Mouse (Mus musculus): ENCODE results near the gene Atg2b.

Atg2b gene

GRCm38 (mm10) chr12:105685001-105685691, at the start of gene Atg2b:
Gene Atg2b, minus strand, starts transcription at chr12:105685211.
- peak; percentile 93 to 96 for DNase-seq (ENCODE audit: low spot score in 2 of 2)

GRCm38 (mm10) chr12:105733370-105734159, 48.6 kb upstream of the Atg2b start:
- DNase-seq (ENCODE audit: low spot score in 2 of 2), result no peak

- no peak for DNase-seq (ENCODE audit: low spot score in 2 of 2)
Observed at GRCm38 (mm10) chr12:105730851-105731460, 45.9 kb upstream of the Atg2b start.

GRCm38 (mm10) chr12:105727964-105728363, 43.0 kb upstream of the Atg2b start:
- DNase-seq (ENCODE audit: low spot score in 2 of 2), result peak in 1 of 2 experiments; percentile 36

- no peak for DNase-seq (ENCODE audit: low spot score in 2 of 2)
Observed at GRCm38 (mm10) chr12:105727268-105727667, 42.3 kb upstream of the Atg2b start.

- no peak for DNase-seq (ENCODE audit: low spot score in 2 of 2)
Observed at GRCm38 (mm10) chr12:105725736-105726135, 40.7 kb upstream of the Atg2b start.

GRCm38 (mm10) chr12:105724616-105725015, 39.6 kb upstream of the Atg2b start:
- DNase-seq (ENCODE audit: low spot score in 2 of 2), result no peak

- DNase-seq (ENCODE audit: low spot score in 2 of 2), result no peak
Observed at GRCm38 (mm10) chr12:105722657-105723056, 37.6 kb upstream of the Atg2b start.

- DNase-seq (ENCODE audit: low spot score in 2 of 2), result no peak
Observed at GRCm38 (mm10) chr12:105721452-105722132, 36.6 kb upstream of the Atg2b start.

- DNase-seq (ENCODE audit: low spot score in 2 of 2), result no peak
Observed at GRCm38 (mm10) chr12:105720196-105720595, 35.2 kb upstream of the Atg2b start.

- DNase-seq (ENCODE audit: low spot score in 2 of 2), result peak in 1 of 2 experiments; percentile 32
Observed at GRCm38 (mm10) chr12:105718616-105719015, 33.6 kb upstream of the Atg2b start.

GRCm38 (mm10) chr12:105705799-105706487, 20.9 kb upstream of the Atg2b start, which contains the start of gene Ak7:
Gene Ak7, plus strand, starts transcription at chr12:105705976.
- DNase-seq (ENCODE audit: low spot score in 2 of 2), result peak in 1 of 2 experiments; percentile 35

- no peak for DNase-seq (ENCODE audit: low spot score in 2 of 2)
Observed at GRCm38 (mm10) chr12:105700433-105700832, 15.4 kb upstream of the Atg2b start.

GRCm38 (mm10) chr12:105697104-105697780, 12.2 kb upstream of the Atg2b start:
- DNase-seq (ENCODE audit: low spot score in 2 of 2), result no peak

GRCm38 (mm10) chr12:105695848-105696247, 10.8 kb upstream of the Atg2b start:
- DNase-seq (ENCODE audit: low spot score in 2 of 2), result no peak

GRCm38 (mm10) chr12:105694021-105694420, 9.0 kb upstream of the Atg2b start:
- no peak for DNase-seq (ENCODE audit: low spot score in 2 of 2)

- DNase-seq (ENCODE audit: low spot score in 2 of 2), result no peak
Observed at GRCm38 (mm10) chr12:105689435-105689834, 4.4 kb upstream of the Atg2b start.

GRCm38 (mm10) chr12:105688546-105688945, 3.5 kb upstream of the Atg2b start:
- no peak for DNase-seq (ENCODE audit: low spot score in 2 of 2)

GRCm38 (mm10) chr12:105687416-105687815, 2.4 kb upstream of the Atg2b start:
- DNase-seq (ENCODE audit: low spot score in 2 of 2), result no peak

GRCm38 (mm10) chr12:105686791-105687190, 1.8 kb upstream of the Atg2b start:
- DNase-seq (ENCODE audit: low spot score in 2 of 2), result no peak
